Mouse (Mus musculus) spleen, postnatal 4 days (tissue): Measurements from ENCODE around the gene Nrap.

Source experiments
- DNase-seq, 2 experiments: peaks; one replicate each; pipeline ENCODE4 v3.0.0; 2022; ENCODE audit warnings: low spot score in 2 of 2

The Nrap gene

GRCm38 (mm10) chr19:56316531-56316930 is 73.3 kb downstream of the Nrap start:
- no peak for DNase-seq

DNA sequence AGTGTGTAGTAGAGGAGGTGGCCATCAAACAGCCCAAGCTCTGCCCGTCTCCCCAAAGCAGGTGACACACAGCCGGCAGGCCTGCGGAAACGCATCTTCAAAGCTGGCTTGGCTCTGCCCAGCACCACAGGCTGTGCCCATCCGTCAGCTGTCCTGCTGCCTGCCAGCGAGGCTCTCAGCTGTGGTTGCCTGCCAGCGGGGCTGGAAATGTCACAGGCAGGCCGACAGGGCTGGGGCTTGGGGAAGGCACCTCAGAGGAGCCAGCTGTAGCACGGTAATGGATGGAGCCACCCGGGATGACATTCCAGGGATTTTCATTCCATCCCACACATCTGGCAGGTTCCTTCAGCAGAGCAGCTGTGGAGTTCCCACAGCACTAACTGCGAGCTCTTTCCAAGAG is 89.0 kb downstream of the Nrap start:
- DNase-seq: no peak

DNA sequence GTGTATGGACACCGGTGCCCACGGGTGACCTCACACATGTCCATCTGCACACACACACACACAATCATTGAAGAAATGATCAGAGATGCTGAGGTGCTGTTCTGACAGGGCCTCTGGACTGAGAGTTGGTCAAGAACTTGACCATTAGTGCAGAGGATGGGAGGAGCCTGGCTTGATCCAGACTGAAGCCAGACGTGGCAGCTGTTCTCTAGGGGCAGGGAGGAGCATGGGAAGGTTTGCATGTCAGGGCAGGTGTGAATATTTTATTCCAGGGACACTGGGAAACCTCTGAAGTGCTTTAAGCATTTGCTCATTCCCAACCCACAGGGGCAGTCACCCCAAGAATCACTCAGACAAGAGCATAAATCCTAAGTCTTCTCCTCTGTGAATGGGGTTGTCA is 92.6 kb downstream of the Nrap start:
- no peak for DNase-seq

GRCm38 (mm10) chr19:56296668-56297067 is 93.2 kb downstream of the Nrap start:
- DNase-seq: no peak

DNA sequence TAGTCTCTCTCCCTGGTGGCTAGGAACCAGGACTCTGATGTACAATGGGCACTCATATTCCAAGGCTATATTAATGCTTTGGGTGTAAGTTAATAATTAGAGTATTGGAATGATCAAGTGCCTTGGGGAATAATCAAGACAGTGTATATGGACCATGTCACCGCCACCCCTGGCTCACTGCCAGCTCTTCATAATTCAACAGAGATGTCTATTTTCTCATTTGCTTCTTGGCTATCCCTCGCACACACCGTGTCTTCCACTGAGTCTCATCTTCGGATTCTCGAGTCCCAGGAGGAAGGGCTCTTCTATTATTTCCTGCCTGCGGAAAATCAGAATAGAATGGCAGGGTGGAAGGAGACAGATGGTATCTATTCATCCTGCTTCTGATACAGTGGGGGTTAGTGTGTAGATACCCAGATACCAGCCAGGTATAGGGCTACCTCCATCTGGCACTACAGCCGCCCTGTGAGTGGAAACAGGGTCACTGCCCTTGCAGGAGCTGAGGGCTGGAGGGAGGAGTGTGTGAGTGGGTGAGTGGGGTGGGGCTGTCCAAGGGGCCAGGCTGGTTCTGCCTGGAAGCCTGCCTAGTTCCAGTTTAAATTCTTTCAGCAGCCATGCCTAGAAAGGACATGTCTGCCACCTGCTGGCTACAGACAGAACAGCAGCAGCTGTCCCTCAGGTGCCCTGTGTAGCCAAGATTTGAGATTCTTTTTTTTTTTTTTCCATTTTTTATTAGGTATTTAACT is 95.0 kb downstream of the Nrap start:
- peak; percentile 48 to 84 for DNase-seq

GRCm38 (mm10) chr19:56292335-56292734 is 97.5 kb downstream of the Nrap start:
- DNase-seq: no peak

DNA sequence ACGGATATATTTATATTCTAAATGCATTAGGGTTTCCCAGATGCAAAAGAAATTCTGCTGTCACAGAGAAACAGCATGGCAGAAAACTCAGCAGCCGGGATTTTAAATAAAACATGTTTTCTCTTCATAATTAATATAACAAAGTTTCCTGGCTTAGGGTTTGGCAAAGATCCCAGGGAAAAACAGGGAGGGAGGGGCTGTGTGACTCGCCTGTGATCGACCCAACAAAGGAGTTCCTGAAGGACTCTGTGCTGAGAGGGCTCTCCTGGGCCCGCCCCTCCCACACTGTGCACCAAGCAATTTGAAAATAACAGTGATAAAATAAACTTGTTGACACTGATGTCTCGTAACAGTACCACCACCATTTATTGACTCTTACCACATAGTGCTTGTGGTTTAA is 97.9 kb downstream of the Nrap start:
- no peak for DNase-seq

DNA sequence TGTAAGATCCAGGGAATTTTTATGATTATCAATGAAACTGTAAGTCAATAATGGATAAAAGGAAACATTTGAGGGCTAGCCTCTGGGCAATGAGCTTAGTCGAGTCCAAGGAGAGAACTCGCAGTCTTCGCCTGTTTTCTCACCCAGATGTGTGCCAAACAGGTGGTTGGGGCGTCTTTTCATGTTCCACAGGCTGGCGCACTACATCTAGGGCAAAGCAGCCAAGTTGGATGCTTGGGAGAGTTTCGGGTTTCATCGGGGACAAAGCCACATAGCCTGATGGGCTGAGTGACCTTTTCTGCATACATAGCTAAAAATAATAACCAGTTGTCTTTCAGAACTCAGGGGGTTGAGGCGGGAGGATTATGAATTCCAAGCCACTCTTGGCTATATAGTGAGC is 100.2 kb downstream of the Nrap start:
- DNase-seq: no peak

GRCm38 (mm10) chr19:56288436-56288835 is 101.4 kb downstream of the Nrap start:
- no peak for DNase-seq

DNA sequence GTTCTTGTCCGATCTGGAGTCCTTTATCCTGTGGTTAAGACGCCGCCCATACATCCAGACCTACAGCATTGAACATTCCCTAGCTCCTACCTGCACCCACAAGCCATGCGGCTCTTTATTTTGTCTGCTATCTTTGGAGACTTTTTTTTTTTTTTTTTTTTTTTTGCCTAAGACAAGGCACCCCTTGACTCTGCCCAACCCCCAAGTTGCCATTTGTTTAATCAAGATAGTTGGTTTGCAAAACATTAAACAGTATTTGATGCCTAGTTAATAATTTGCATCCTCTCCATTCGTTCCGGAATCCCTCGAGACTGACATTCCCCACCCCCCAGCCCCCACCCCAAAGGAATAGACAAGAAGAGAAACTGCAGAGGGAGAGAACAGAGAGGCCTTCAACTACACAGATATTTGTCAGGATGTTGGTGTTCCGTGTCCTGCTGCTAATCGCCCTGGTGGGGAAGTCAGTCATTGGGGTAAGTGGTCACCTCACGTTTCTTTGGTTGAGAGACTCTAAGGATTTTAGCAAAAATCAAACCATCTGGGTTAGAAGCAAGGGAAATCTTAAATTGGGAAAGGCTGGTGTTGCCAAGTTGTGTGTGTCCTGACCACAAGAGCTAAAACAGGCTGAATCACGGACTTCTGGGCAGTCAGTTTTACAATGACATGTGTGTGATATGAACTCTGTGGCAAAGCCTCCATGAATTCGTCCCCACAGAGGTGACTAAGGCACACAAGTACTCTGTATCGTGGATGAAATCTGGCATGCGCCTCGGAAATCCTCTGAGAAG is 102.1 kb downstream of the Nrap start:
- DNase-seq: no peak

DNA sequence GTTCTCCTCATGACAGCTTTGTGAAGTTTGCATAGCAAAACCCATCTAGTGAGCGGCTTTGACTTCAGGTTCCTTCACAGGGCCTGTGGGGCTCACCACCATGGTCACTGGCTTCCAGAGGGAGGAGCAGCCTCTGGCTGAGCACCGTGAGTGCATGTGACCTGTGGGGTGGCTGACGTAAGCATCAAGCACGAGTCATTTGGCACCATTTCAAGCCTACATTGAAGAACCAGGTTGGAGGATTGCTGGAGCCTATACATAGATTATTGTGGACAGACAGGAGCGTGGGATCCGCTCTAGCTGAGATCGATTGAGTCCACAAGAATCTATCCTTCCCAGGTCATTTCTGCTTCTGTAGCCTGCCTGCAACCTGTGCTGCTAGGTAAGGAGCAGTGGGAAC is 103.0 kb downstream of the Nrap start, which contains the start of gene Habp2:
Habp2 (plus strand) TSS at position 272 of the 400 bp plus-strand sequence.
- no peak for DNase-seq

- no peak for DNase-seq
Measured at GRCm38 (mm10) chr19:56285222-56285621, 104.6 kb downstream of the Nrap start.

GRCm38 (mm10) chr19:56278366-56278765 is 111.5 kb downstream of the Nrap start:
- no peak for DNase-seq

DNA sequence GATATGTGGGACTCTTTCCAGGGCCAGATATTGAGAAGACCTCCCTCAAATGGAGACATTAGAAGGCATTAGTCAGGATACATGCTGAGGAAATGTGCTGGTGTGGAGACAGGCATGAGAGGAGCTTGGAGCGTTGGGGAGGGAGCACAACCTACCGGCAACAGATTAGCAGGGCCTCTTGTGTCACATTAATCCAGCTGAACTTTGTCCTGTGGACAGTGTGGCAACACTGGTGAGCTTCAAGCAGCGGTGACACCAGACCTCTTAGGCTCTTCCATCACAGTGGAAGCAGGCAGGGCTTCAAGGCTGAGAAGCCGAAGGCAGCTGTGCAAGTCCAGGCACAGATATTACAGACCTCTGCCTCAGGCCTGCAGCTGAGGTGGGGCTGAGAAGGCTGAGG is 111.9 kb downstream of the Nrap start:
- no peak for DNase-seq

GRCm38 (mm10) chr19:56277140-56277804 is 112.6 kb downstream of the Nrap start:
- DNase-seq: no peak

- DNase-seq: no peak
Measured at GRCm38 (mm10) chr19:56272081-56272480, 117.8 kb downstream of the Nrap start.
